Mouse (Mus musculus) erythroid progenitor cell, adult 5-6 weeks (primary cell): ENCODE measurements around the gene Prpf18. TPM values are rescaled to one million over a fixed set of nuclear protein-coding genes. Genes with fewer than 3 reads are reported as not detected.
"Not testable (repeated sequence)": the region's sequence is repeated elsewhere in the genome, so short reads cannot be mapped to it uniquely, and the experiment has no call there.

Experiments
- ATAC-seq: replicated peaks from 2 replicates; pipeline ENCODE4 v1.8.0; 2016; ENCODE audit warnings: moderate number of reproducible peaks, mild to moderate bottlenecking, moderate TSS enrichment, inconsistent platforms; ENCODE audit not compliant: poor library complexity, low FRiP score, severe bottlenecking
- total RNA-seq, 2 experiments: library from RNA; stranded (forward) in 1 of 2; stranded (reverse) in 1 of 2; fragments of 150-400 nt in 1 of 2; fragments of 186-747, 209-891 nt in 1 of 2; gene quantifications; 2 replicates each; pipeline versions ENCODE4 v1.2.3 to v1.2.4; 2015 to 2017; ENCODE audit warnings: low replicate concordance in 2 of 2

The Prpf18 gene
- total RNA-seq (2015; ENCODE audit: low replicate concordance): 43.2 and 55.5 TPM in 2 replicates
- 122 and 141 TPM in 2 replicates for total RNA-seq (2017; ENCODE audit: low replicate concordance)

- ATAC-seq: peak; percentile 97
These were observed at the start of gene Prpf18 for GRCm38 (mm10) chr2:4651500-4652285. TSS of gene Prpf18 (minus strand) at chr2:4652113.

- ATAC-seq: no peak
These were observed 28.0 kb upstream of the Prpf18 start for GRCm38 (mm10) chr2:4679886-4680285.

DNA sequence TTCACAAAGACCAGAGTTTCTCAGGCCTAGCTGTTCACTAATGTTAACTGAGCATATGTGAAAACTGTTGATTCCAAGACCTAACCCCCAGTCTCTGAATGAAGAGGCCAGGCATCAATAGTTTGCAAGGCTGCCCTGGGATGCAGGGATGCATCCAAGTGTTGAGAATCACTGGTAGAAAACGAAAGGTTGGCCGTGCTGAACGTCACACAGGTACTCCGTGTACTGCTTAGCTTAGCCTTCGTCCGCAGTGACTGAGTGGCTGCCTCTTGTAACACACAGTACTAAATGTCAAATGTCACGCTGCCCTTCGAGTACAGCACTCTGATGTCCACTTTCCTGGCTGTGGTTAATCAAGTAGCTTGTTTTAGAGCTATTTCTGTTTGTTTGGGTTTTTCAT, 19.7 kb upstream of the Prpf18 start:
- no peak for ATAC-seq

GRCm38 (mm10) chr2:4669701-4670100, 17.8 kb upstream of the Prpf18 start:
- no peak for ATAC-seq

DNA sequence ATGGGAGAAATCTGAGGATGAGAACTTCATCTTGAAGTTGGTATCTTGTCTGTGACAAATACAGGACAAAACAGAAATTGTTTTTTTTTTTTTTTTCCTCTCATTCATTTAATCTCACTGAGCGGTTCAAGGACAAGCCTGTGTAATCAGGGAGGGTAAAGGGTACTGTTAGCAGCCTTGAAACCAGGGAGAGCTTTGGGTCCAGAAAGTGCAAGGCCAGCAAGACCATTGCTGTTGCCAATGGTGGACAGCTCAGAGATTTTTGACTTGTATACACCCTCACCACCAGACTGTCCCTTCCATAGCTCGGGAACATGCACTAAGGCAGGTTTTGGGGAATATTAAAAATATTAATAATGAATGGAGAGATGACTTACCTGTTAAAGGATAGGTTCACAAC, 16.7 kb upstream of the Prpf18 start:
- ATAC-seq: no peak

GRCm38 (mm10) chr2:4660677-4661076, 8.8 kb upstream of the Prpf18 start:
- no peak for ATAC-seq

DNA sequence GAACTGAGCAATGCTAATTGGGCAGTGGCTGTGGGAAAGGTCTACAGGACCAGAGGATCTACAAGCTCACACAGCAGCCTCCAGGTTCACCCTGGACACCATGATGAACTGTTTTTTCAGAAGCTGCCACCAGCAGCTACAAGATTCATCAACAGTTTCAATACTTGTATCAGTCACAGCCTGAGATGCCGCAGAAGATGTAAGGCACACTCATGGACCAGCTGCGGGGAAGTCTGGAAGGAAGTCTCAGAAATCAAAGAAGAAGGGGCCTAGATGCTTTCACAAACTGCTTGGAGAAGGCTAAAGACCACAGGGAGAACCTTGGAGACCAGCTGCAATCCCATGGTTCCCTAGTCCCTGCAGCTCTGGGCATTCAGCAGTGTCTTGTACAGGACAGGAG, 2.3 kb downstream of the Prpf18 start:
- ATAC-seq: no peak

DNA sequence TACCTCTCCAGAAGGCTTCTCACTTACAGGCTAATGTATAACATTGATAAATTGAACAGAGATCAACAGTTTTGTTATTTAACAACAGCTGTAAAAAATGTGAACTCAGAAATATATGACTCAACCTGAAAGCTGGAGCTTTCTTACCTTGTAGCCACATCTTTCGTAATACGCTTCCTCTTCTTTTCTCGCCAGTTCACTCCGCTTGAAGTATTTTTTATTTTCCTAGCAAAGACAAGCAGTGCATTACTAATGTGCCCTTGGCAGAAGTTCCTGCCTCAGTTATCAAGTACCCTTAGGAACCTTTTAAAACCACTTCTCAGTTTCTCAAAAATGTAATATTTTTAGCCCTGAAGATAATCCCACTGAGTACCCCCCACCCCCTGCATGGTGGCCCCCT, 3.8 kb downstream of the Prpf18 start:
- ATAC-seq: no peak

GRCm38 (mm10) chr2:4645066-4645465, 6.8 kb downstream of the Prpf18 start:
- no peak for ATAC-seq

DNA sequence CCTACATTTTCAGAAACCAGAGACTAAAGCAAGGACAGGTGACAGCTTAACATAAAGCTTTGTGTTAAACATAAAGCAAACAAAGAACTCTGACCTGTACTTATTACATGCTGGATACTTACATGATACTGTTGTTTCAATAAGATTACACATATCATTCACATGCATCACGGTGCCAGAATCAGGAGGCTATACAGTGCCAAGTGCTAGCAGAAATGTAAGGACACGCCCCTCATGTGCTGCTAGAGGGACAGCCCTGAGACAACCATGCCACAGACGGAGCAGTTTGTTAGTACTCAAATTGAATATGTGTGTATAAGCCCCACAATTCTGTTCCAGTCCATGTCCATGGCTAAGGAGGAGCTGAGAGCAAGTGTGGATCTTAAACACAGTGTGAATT, 13.7 kb downstream of the Prpf18 start:
- no peak for ATAC-seq

- ATAC-seq: 0 out of 2 replicates have a peak, but pooled peaks have one; percentile 30
These were observed 15.3 kb downstream of the Prpf18 start for GRCm38 (mm10) chr2:4636656-4637055.

DNA sequence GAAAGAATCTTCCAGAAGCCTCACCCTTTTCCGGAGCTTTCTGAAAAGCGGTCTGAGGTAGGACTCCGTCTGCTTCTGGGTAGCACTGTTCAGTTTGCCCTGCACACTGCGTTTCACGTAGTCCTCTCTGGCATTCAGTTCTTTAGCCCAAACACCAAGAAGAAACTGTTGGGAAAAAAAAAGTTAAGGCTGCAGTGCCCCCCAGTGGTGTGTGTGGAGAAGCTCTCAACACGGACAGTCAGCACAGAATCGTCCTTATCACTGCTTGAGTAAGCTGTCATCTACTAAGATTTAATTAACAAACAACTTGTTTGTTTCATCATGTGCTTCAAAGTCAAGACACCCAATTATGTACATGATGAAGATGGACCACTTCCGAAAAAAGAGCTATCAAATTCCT, 16.1 kb downstream of the Prpf18 start:
- no peak for ATAC-seq

GRCm38 (mm10) chr2:4630197-4630835, 21.6 kb downstream of the Prpf18 start:
- no peak for ATAC-seq

DNA sequence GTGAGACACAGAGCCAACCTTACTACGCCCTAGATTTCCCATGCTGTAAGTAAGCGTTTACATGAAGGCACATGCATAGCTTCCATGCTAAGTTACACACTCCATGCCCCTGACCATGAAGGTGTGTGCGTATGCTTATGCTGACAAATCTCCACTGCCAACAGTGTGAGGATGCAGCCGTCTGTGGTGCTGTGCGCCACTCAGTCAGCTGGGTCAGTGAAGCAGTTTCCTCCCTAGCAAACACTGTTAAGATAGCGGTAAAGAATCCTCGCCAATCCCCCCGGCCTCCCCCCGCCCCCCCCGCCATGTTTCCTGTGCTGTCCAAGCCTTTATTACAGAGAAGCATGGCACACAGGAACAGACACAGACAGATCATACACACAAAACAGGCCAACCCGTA, 22.4 kb downstream of the Prpf18 start:
- ATAC-seq: no peak

GRCm38 (mm10) chr2:4628920-4629319, 23.0 kb downstream of the Prpf18 start:
- no peak for ATAC-seq

DNA sequence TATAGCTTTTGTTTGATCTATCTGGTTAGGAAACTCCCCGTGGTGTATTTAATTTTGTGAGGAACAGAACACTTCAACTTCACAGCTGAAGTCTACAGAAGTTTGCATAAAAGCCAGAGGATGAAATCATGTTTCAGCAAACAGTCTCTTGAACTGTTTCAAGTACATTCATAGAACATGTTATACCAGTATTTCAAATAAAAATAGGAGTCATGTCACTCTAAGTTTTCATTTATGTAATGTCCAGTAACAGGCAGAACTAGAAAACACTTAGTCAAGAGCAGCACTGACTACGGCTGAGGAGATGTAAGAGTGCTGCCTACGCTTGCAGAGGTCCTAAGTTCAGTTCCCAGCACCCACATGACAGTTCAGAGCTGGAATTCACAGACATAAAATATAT, 25.0 kb downstream of the Prpf18 start:
- ATAC-seq: no peak

- no peak for ATAC-seq
These were observed 30.4 kb downstream of the Prpf18 start for GRCm38 (mm10) chr2:4621471-4621985.

DNA sequence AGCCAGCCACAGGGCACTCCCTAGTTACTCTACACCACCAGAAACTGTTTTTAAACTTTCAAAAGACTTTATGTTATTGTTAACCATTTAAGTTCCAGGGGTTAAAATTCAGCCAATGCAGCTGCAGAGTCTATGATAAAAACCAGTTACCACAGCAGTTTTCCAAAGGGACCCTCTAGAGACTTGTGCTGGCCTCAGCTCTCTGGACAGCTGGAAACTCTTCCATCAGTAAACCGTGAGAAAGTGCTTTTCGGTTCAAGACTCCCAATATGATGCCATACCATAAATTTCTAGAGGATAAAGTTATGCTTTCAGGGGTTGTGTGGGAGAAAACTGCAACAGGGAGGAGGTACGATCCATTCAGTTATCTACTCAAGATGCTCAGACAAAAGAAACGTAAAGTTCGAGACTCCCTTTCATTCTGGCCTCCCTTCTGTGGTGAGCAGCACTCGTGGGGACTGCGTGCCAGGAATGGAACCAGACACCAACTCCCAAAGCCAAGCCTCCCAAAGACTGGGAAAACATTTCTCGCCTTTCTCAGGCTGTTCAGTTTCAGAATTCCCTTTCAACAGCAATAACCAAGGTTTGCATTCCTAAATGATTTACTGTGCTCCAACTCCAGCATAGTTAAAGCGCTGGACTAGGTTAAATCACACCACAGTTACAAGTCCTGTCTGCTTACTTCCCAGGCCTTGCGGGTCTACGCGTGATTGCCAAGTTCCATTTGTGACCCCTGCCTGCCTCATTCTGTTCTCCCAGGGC, 31.1 kb downstream of the Prpf18 start:
- no peak for ATAC-seq

DNA sequence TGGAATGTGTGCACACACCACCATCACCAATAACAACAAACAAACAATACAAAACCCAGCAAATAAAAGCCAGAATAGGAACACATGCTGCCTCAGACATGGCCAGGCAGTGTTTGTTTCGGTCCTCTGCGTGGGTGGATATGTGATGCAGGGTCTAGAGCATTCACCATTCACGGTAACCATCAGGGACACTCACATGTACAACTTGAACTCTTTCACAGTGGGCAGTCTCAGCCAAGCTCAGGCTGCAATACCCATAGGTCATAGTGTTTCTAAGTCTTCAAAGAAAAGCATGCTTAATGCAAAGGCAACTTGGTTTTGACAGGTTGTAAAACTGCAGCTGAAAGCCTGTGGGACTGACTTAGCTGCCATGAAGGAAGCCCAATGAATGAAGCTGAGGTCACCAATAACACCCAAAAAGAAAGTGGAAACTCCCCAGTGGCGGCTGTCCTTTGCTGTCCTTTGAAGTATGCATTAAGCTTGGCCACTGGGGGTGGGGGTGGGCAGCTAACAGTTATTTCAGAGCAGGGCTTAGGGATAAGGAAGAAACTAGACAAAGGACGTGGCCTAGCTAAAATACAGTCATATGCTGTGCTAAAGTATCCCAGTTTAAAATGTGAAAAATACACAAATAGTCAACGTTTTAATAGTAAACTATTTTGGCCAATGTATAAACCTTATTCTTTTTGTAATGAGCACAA, 31.9 kb downstream of the Prpf18 start:
- ATAC-seq: no peak

DNA sequence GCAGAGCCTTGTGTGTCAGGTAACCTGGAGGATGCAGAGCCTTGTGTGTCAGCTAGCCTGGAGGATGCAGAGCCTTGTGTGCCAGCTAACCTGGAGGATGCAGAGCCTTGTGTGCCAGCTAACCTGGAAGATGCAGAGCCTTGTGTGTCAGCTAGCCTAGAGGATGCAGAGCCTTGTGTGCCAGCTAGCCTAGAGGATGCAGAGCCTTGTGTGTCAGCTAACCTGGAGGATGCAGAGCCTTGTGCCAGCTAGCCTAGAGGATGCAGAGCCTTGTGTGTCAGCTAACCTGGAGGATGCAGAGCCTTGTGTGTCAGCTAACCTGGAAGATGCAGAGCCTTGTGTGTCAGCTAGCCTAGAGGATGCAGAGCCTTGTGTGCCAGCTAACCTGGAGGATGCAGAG, 32.8 kb downstream of the Prpf18 start:
- ATAC-seq: not testable (repeated sequence)
